In genomic region chr6:127765573-127765972, GRCm38 (mm10) we compare ENCODE assay signal across 16 mouse cellular contexts. TPM values are rescaled to one million over a fixed set of nuclear protein-coding genes. Genes with fewer than 3 reads are reported as not detected.
DNase-seq lines count a peak whose midpoint lies in the region; ATAC-seq and TF ChIP-seq lines count a peak whose summit lies in the region.
"Had no signal": no experiment of that assay in that cellular context is flagged by ENCODE, and none has a peak within 500 bp of the region (broad histone marks: within the 10 kb centered on the region; RNA-seq: fewer than 3 reads in every experiment).

No protein-coding gene starts in this region.

- no peaks in the 10 kb centered on the region for H3K36me3 ChIP-seq in forebrain, embryonic 13.5 days (ENCODE audit: poor library complexity, severe bottlenecking)
- H3K36me3 ChIP-seq in hindbrain, embryonic 16.5 days (ENCODE audit: control insufficient read depth, insufficient read depth, low read length) = no peaks in the 10 kb centered on the region
- H3K36me3 ChIP-seq in neural tube, embryonic 13.5 days = no peaks in the 10 kb centered on the region
- H3K36me3 ChIP-seq in limb, embryonic 10.5 days = no peaks in the 10 kb centered on the region
- H3K36me3 ChIP-seq: intestine, embryonic 15.5 days had no signal

- H3K27ac ChIP-seq in left cerebral cortex, adult 2 months = no peak overlapping the region
- H3K27ac ChIP-seq in forebrain, embryonic 13.5 days = no peak overlapping the region
- H3K27ac ChIP-seq in hindbrain, embryonic 16.5 days (ENCODE audit: low read depth, low read length) = no peak overlapping the region
- H3K27ac ChIP-seq in neural tube, embryonic 13.5 days (replicated peaks) = 0 out of 2 replicates have a peak overlapping the region, but pooled peaks have one; percentile 89
- H3K27ac ChIP-seq in limb, embryonic 10.5 days = no peak overlapping the region
- H3K27ac ChIP-seq: intestine, embryonic 15.5 days; liver, embryonic 14.5 days had no signal

- intact Hi-C loops in left cerebral cortex, adult 2 months (cut with DNase I) = no loop called here
- intact Hi-C loops in left cerebral cortex, postnatal 4 days (cut with DNase I) = loop anchor here (5.0 to 10.0 kb wide), 3 partner anchors 119 to 152 kb away; partner anchors contain the start of gene Tspan11

- DNase-seq in left cerebral cortex, adult 2 months (ENCODE audit: extremely low spot score in 1 of 2, low spot score in 2 of 2) = no peak
- no peak for DNase-seq in left cerebral cortex, postnatal 4 days
- DNase-seq in limb, embryonic 10.5 days (ENCODE audit: low spot score) = no peak
- no peak for DNase-seq in spleen, postnatal 36 days (ENCODE audit: low spot score in 2 of 2)
- DNase-seq: adrenal gland, postnatal 36 days; gastrocnemius, postnatal 25 days; thymus, postnatal 14 days had no signal

- peak overlapping the region; percentile 96 for H3K4me2 ChIP-seq in forebrain, embryonic 13.5 days
- peak overlapping the region; percentile 78 for H3K4me2 ChIP-seq in hindbrain, embryonic 16.5 days (ENCODE audit: low read length)
- peak overlapping the region; percentile 83 for H3K4me2 ChIP-seq in neural tube, embryonic 13.5 days

- ATAC-seq in forebrain, embryonic 13.5 days = no peak
- no peak for ATAC-seq in hindbrain, embryonic 16.5 days
- no peak for ATAC-seq in neural tube, embryonic 13.5 days (ENCODE audit: low read depth)
- no peak for ATAC-seq in megakaryocyte-erythroid progenitor cell, adult 5-6 weeks (replicated peaks; ENCODE audit: low FRiP score, low TSS enrichment, poor library complexity, severe bottlenecking)
- ATAC-seq: intestine, embryonic 15.5 days had no signal

- WGBS in forebrain, embryonic 13.5 days = 51% methylated on average over 5 of the region's 5 CpGs
- WGBS in hindbrain, embryonic 16.5 days = 35% methylated on average over 5 of the region's 5 CpGs
- WGBS in neural tube, embryonic 13.5 days = 37% methylated on average over 5 of the region's 5 CpGs
- WGBS in limb, embryonic 10.5 days = 43% methylated on average over 5 of the region's 5 CpGs

- peaks cover 51% of the 10 kb centered on the region for H3K27me3 ChIP-seq in forebrain, embryonic 13.5 days
- H3K27me3 ChIP-seq in hindbrain, embryonic 16.5 days (replicated peaks; ENCODE audit: control insufficient read depth, insufficient read depth, low read length) = no peaks in the 10 kb centered on the region
- peaks cover 15% of the 10 kb centered on the region for H3K27me3 ChIP-seq in neural tube, embryonic 13.5 days
- H3K27me3 ChIP-seq in limb, embryonic 10.5 days (ENCODE audit: low read depth, poor library complexity, severe bottlenecking) = peaks cover 81% of the 10 kb centered on the region

- H3K9ac ChIP-seq in forebrain, embryonic 13.5 days = no peak overlapping the region
- H3K9ac ChIP-seq in hindbrain, embryonic 16.5 days (ENCODE audit: low read depth, low read length) = no peak overlapping the region
- peak overlapping the region; percentile 86 for H3K9ac ChIP-seq in neural tube, embryonic 13.5 days
- H3K9ac ChIP-seq: intestine, embryonic 15.5 days; liver, embryonic 14.5 days had no signal

- TF ChIP-seq CTCF in left cerebral cortex, adult 2 months (IDR thresholded peaks at IDR 0.05) = no peak

- peaks cover 42% of the 10 kb centered on the region for H3K4me1 ChIP-seq in forebrain, embryonic 13.5 days
- H3K4me1 ChIP-seq in hindbrain, embryonic 16.5 days (ENCODE audit: control insufficient read depth, insufficient read depth, low read depth, low read length) = peaks cover 28% of the 10 kb centered on the region
- peaks cover 63% of the 10 kb centered on the region for H3K4me1 ChIP-seq in neural tube, embryonic 13.5 days (replicated peaks)
- peaks cover 38% of the 10 kb centered on the region for H3K4me1 ChIP-seq in limb, embryonic 10.5 days

- no peaks in the 10 kb centered on the region for H3K9me3 ChIP-seq in forebrain, embryonic 13.5 days (replicated peaks)
- no peaks in the 10 kb centered on the region for H3K9me3 ChIP-seq in hindbrain, embryonic 16.5 days (ENCODE audit: control insufficient read depth, low read length)
- no peaks in the 10 kb centered on the region for H3K9me3 ChIP-seq in neural tube, embryonic 13.5 days
- H3K9me3 ChIP-seq in limb, embryonic 10.5 days (replicated peaks) = no peaks in the 10 kb centered on the region
- H3K9me3 ChIP-seq: intestine, embryonic 15.5 days had no signal

- H3K4me3 ChIP-seq in left cerebral cortex, adult 2 months = peak overlapping the region; percentile 41
- peak overlapping the region; percentile 67; the same call in 1 of the 2 replicates for H3K4me3 ChIP-seq in forebrain, embryonic 13.5 days
- peak overlapping the region; percentile 61 for H3K4me3 ChIP-seq in hindbrain, embryonic 16.5 days (ENCODE audit: low read length)
- H3K4me3 ChIP-seq in neural tube, embryonic 13.5 days = peak overlapping the region; percentile 76
- H3K4me3 ChIP-seq in limb, embryonic 10.5 days = no peak overlapping the region
- H3K4me3 ChIP-seq: intestine, embryonic 15.5 days had no signal

RNA-seq across cellular contexts. Expression of gene Prmt8, which starts 3.7 kb away (rescaled TPM):
- total RNA-seq in left cerebral cortex, adult 2 months (2021) = 10 to 100 TPM; 87.4 to 98.2 TPM
- total RNA-seq in left cerebral cortex, postnatal 4 days (2021) = 10 to 100 TPM; 59.6 to 63.5 TPM
- polyA plus RNA-seq in forebrain, embryonic 13.5 days (2015; fragmentation: Nextera tagmentation; extraction: Ambion mirVana) = 20.3 and 22.1 TPM in 2 replicates
- polyA plus RNA-seq in hindbrain, embryonic 16.5 days (2015; fragmentation: Nextera tagmentation; extraction: Ambion mirVana) = 35.2 and 37.0 TPM in 2 replicates
- polyA plus RNA-seq in neural tube, embryonic 13.5 days (2015; fragmentation: Nextera tagmentation; extraction: Ambion mirVana) = 39.9 and 40.9 TPM in 2 replicates
- not detected in 2 replicates for total RNA-seq in megakaryocyte-erythroid progenitor cell, adult 5-6 weeks (2014; fragmentation: Nextera tagmentation)
- not detected in 2 replicates for total RNA-seq in megakaryocyte-erythroid progenitor cell, adult 5-6 weeks (2017)
- polyA plus RNA-seq in limb, embryonic 10.5 days (2016; fragmentation: Nextera tagmentation; extraction: Ambion mirVana) = not detected in 2 replicates
- total RNA-seq: adrenal gland, postnatal 36 days; gastrocnemius, postnatal 25 days; MEL had no signal
- polyA plus RNA-seq: C2C12; heart, postnatal 0 days had no signal

Comparison
In these comparisons a context has a peak if more than half of its experiments do, and no peak if none do; other contexts are left out.
1. RNA of gene Prmt8, which starts 3.7 kb away (polyA plus RNA-seq): 39.9 to 40.9 TPM in neural tube, embryonic 13.5 days, 35.2 to 37.0 TPM in hindbrain, embryonic 16.5 days and 20.3 to 22.1 TPM in forebrain, embryonic 13.5 days; not detected in limb, embryonic 10.5 days; every median in the first group is over 10 times any median in the second.
2. Peak in every context shown above with its lines, with median percentiles within 50 percentile points of each other: H3K4me2 ChIP-seq.